Mouse (Mus musculus) c-Kit-positive CD71-positive TER-119-positive erythroid progenitor cells, embryonic 14.5 days (primary cell): ENCODE results near the gene Psmd7.
A peak's percentile ranks its signal among the peaks of the same experiment; 100 is the strongest.
"Not testable (repeated sequence)": the region's sequence is repeated elsewhere in the genome, so short reads cannot be mapped to it uniquely, and the experiment has no call there.

Experiments used
- DNase-seq: peaks from one replicate; pipeline ENCODE4 v3.0.0-alpha.2; 2013; ENCODE audit warnings: low spot score

Gene Psmd7

GRCm38 (mm10) chr8:107587995-107588780 is at the start of gene Psmd7:
Gene Psmd7 (minus strand): TSS chr8:107588464.
- peak; percentile 89 for DNase-seq

- no peak for DNase-seq
These were observed 45.5 kb upstream of the Psmd7 start for GRCm38 (mm10) chr8:107633734-107634133.

GRCm38 (mm10) chr8:107629701-107630100 is 41.4 kb upstream of the Psmd7 start:
- DNase-seq = no peak

- no peak for DNase-seq
These were observed 40.4 kb upstream of the Psmd7 start for GRCm38 (mm10) chr8:107628501-107629149.

GRCm38 (mm10) chr8:107627881-107628280 is 39.6 kb upstream of the Psmd7 start:
- DNase-seq = no peak

GRCm38 (mm10) chr8:107624301-107624700 is 36.0 kb upstream of the Psmd7 start:
- not testable (repeated sequence) for DNase-seq

- no peak for DNase-seq
These were observed 33.8 kb upstream of the Psmd7 start for GRCm38 (mm10) chr8:107621930-107622623.

GRCm38 (mm10) chr8:107621136-107621535 is 32.9 kb upstream of the Psmd7 start:
- DNase-seq = peak; percentile 14

GRCm38 (mm10) chr8:107618499-107618898 is 30.2 kb upstream of the Psmd7 start:
- DNase-seq = no peak

GRCm38 (mm10) chr8:107613411-107613810 is 25.1 kb upstream of the Psmd7 start:
- no peak for DNase-seq

- no peak for DNase-seq
These were observed 22.6 kb upstream of the Psmd7 start for GRCm38 (mm10) chr8:107610845-107611244.

GRCm38 (mm10) chr8:107608751-107609150 is 20.5 kb upstream of the Psmd7 start:
- no peak for DNase-seq

GRCm38 (mm10) chr8:107603026-107603425 is 14.8 kb upstream of the Psmd7 start:
- DNase-seq = peak; percentile 45

GRCm38 (mm10) chr8:107599691-107600090 is 11.4 kb upstream of the Psmd7 start:
- DNase-seq = no peak

GRCm38 (mm10) chr8:107597731-107598130 is 9.5 kb upstream of the Psmd7 start:
- no peak for DNase-seq

- DNase-seq = no peak
These were observed 6.6 kb upstream of the Psmd7 start for GRCm38 (mm10) chr8:107594817-107595216.

GRCm38 (mm10) chr8:107593967-107594729 is 5.9 kb upstream of the Psmd7 start:
- no peak for DNase-seq

- no peak for DNase-seq
These were observed 752 bp downstream of the Psmd7 start for GRCm38 (mm10) chr8:107587429-107587994.

GRCm38 (mm10) chr8:107582136-107582535 is 6.1 kb downstream of the Psmd7 start:
- no peak for DNase-seq

GRCm38 (mm10) chr8:107581536-107581935 is 6.7 kb downstream of the Psmd7 start:
- DNase-seq = no peak

GRCm38 (mm10) chr8:107580879-107581278 is 7.4 kb downstream of the Psmd7 start:
- no peak for DNase-seq

- DNase-seq = no peak
These were observed 9.7 kb downstream of the Psmd7 start for GRCm38 (mm10) chr8:107578541-107578940.
